Mouse (Mus musculus) B cell, adult 2 months (primary cell): ENCODE results near the gene Wdr5.
A peak's percentile ranks its signal among the peaks of the same experiment; 100 is the strongest.
"Not testable (repeated sequence)": the region's sequence is repeated elsewhere in the genome, so short reads cannot be mapped to it uniquely, and the experiment has no call there.

Source experiments
- DNase-seq, 2 experiments: peaks; one replicate each; pipeline ENCODE4 v3.0.0; 2022

The Wdr5 gene

GRCm38 (mm10) chr2:27504113-27504885, 10.7 kb upstream of the Wdr5 start:
- no peak for DNase-seq

- no peak for DNase-seq
Measured at GRCm38 (mm10) chr2:27505539-27505938, 9.4 kb upstream of the Wdr5 start.

GRCm38 (mm10) chr2:27506658-27507057, 8.3 kb upstream of the Wdr5 start:
- DNase-seq, result not testable (repeated sequence)

GRCm38 (mm10) chr2:27507562-27507961, 7.4 kb upstream of the Wdr5 start, which contains the start of gene Brd3:
Gene Brd3 (minus strand): TSS chr2:27507662.
- no peak for DNase-seq

GRCm38 (mm10) chr2:27510706-27511105, 4.3 kb upstream of the Wdr5 start:
- DNase-seq, result no peak

GRCm38 (mm10) chr2:27512909-27513308, 2.0 kb upstream of the Wdr5 start:
- DNase-seq, result no peak

- DNase-seq, result no peak
Measured at GRCm38 (mm10) chr2:27513861-27514260, 1.1 kb upstream of the Wdr5 start.

GRCm38 (mm10) chr2:27515341-27516166, 597 bp downstream of the Wdr5 start:
- peak in 1 of 2 experiments; percentile 7 for DNase-seq

- DNase-seq, result no peak
Measured at GRCm38 (mm10) chr2:27516289-27516688, 1.3 kb downstream of the Wdr5 start.

- peak; percentile 21 to 25 for DNase-seq
Measured at GRCm38 (mm10) chr2:27518283-27518682, 3.3 kb downstream of the Wdr5 start.

GRCm38 (mm10) chr2:27538455-27539330, 23.7 kb downstream of the Wdr5 start:
- peak in 1 of 2 experiments; percentile 6 for DNase-seq

GRCm38 (mm10) chr2:27539336-27539735, 24.4 kb downstream of the Wdr5 start:
- DNase-seq, result peak; percentile 8 to 12

- DNase-seq, result peak; percentile 89 to 91
Measured at GRCm38 (mm10) chr2:27539772-27540514, 25.0 kb downstream of the Wdr5 start.

- DNase-seq, result no peak
Measured at GRCm38 (mm10) chr2:27540515-27540836, 25.5 kb downstream of the Wdr5 start.

GRCm38 (mm10) chr2:27541225-27541624, 26.3 kb downstream of the Wdr5 start:
- DNase-seq, result no peak

- no peak for DNase-seq
Measured at GRCm38 (mm10) chr2:27544613-27545012, 29.7 kb downstream of the Wdr5 start.

GRCm38 (mm10) chr2:27545517-27545916, 30.6 kb downstream of the Wdr5 start:
- DNase-seq, result not testable (repeated sequence)

GRCm38 (mm10) chr2:27546041-27546440, 31.1 kb downstream of the Wdr5 start:
- not testable (repeated sequence) for DNase-seq

- no peak for DNase-seq
Measured at GRCm38 (mm10) chr2:27547326-27547725, 32.4 kb downstream of the Wdr5 start.

GRCm38 (mm10) chr2:27547986-27548385, 33.0 kb downstream of the Wdr5 start:
- no peak for DNase-seq

- no peak for DNase-seq
Measured at GRCm38 (mm10) chr2:27548664-27549369, 33.9 kb downstream of the Wdr5 start.
